ENCODE assay signal across 32 mouse cellular contexts in the genomic region with DNA sequence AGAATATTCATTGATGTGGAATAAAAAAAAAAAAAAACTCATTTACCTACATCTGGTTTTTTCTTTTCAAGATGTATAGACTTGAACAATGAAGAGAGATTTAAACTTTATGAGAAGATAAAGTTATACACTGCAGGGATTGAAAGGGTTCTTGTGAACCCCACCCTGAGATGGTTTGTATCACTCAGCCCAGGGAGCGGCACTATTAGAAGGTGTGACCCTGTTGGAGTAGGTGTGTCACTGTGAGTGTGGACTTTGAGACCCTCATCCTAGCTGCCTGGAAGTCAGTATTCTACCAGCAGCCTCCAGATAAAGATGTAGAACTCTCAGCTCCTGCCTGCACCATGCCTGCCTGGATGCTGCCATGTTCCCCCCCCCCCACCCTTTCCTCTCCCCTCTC.
"Had no signal": no experiment of that assay in that cellular context is flagged by ENCODE, and none has a peak within 500 bp of the region (broad histone marks: within the 10 kb centered on the region; RNA-seq: fewer than 3 reads in every experiment).

No protein-coding gene starts in this region.

- DNase-seq: left cerebral cortex, postnatal 4 days; liver; liver, embryonic 13.5 days; liver, postnatal 0 days; lung, adult 18-20 months; lung, adult 2 months; lung, embryonic 14.5 days; lung, postnatal 10 days; lung, postnatal 14 days; lung, postnatal 36 days; lung, postnatal 4 days; midbrain, embryonic 14.5 days had no signal

- ATAC-seq: liver, embryonic 12.5 days; liver, postnatal 0 days; lung, postnatal 0 days; midbrain, embryonic 13.5 days; midbrain, embryonic 15.5 days; midbrain, embryonic 16.5 days had no signal

- H3K9me3 ChIP-seq: limb, embryonic 10.5 days; limb, embryonic 12.5 days; limb, embryonic 13.5 days; limb, embryonic 15.5 days; liver, embryonic 12.5 days; liver, embryonic 13.5 days; liver, embryonic 15.5 days; lung, embryonic 15.5 days; megakaryocyte, embryonic 14.5 days; midbrain, embryonic 10.5 days; midbrain, embryonic 12.5 days; midbrain, embryonic 13.5 days; midbrain, embryonic 15.5 days; neural tube, embryonic 12.5 days had no signal

- H3K4me2 ChIP-seq: limb, embryonic 12.5 days; limb, embryonic 13.5 days; limb, embryonic 15.5 days; liver, embryonic 11.5 days; liver, embryonic 12.5 days; liver, embryonic 13.5 days; liver, embryonic 15.5 days; lung, embryonic 14.5 days; lung, embryonic 15.5 days; midbrain, embryonic 11.5 days; midbrain, embryonic 12.5 days; midbrain, embryonic 13.5 days; midbrain, embryonic 15.5 days; neural tube, embryonic 12.5 days had no signal

- H3K36me3 ChIP-seq: limb, embryonic 10.5 days; limb, embryonic 12.5 days; limb, embryonic 13.5 days; limb, embryonic 15.5 days; liver, embryonic 12.5 days; liver, embryonic 13.5 days; liver, embryonic 15.5 days; lung, embryonic 15.5 days; midbrain, embryonic 10.5 days; midbrain, embryonic 12.5 days; midbrain, embryonic 13.5 days; midbrain, embryonic 15.5 days; neural tube, embryonic 12.5 days had no signal

- H3K9ac ChIP-seq: limb, embryonic 12.5 days; limb, embryonic 13.5 days; limb, embryonic 15.5 days; liver, embryonic 12.5 days; liver, embryonic 13.5 days; liver, embryonic 14.5 days; liver, embryonic 15.5 days; liver, postnatal 0 days; lung, embryonic 14.5 days; lung, embryonic 15.5 days; midbrain, embryonic 12.5 days; midbrain, embryonic 13.5 days; midbrain, embryonic 15.5 days; neural tube, embryonic 12.5 days had no signal

- H3K4me1 ChIP-seq: limb, embryonic 15.5 days; liver, embryonic 12.5 days; liver, embryonic 13.5 days; liver, embryonic 15.5 days; megakaryocyte, embryonic 14.5 days; midbrain, embryonic 12.5 days; neural tube, embryonic 12.5 days had no signal

- H3K27me3 ChIP-seq: limb, embryonic 15.5 days; liver, embryonic 12.5 days; liver, embryonic 13.5 days; liver, embryonic 15.5 days; lung, embryonic 15.5 days; midbrain, embryonic 12.5 days; midbrain, embryonic 13.5 days; midbrain, embryonic 15.5 days; neural tube, embryonic 12.5 days had no signal

- H3K4me3 ChIP-seq: limb, embryonic 10.5 days; limb, embryonic 12.5 days; limb, embryonic 13.5 days; limb, embryonic 15.5 days; liver, embryonic 12.5 days; liver, embryonic 13.5 days; liver, embryonic 15.5 days; lung, embryonic 15.5 days; megakaryocyte, embryonic 14.5 days; midbrain, embryonic 10.5 days; midbrain, embryonic 12.5 days; midbrain, embryonic 13.5 days; midbrain, embryonic 15.5 days; myocyte; neural tube, embryonic 12.5 days had no signal

- H3K27ac ChIP-seq: limb, embryonic 12.5 days; limb, embryonic 13.5 days; limb, embryonic 15.5 days; liver, embryonic 12.5 days; liver, embryonic 13.5 days; liver, embryonic 14.5 days; liver, embryonic 15.5 days; lung, embryonic 15.5 days; macrophage; midbrain, embryonic 10.5 days; midbrain, embryonic 12.5 days; midbrain, embryonic 13.5 days; midbrain, embryonic 15.5 days; neural tube, embryonic 12.5 days had no signal
